Mouse (Mus musculus): ENCODE data around the gene Pcca.
"Not testable (repeated sequence)": the region's sequence is repeated elsewhere in the genome, so short reads cannot be mapped to it uniquely, and the experiment has no call there.

Pcca gene

GRCm38 (mm10) chr14:122560893-122561452 is 26.8 kb downstream of the Pcca start:
- not testable (repeated sequence) for DNase-seq (ENCODE audit: low read depth, low spot score)

- DNase-seq (ENCODE audit: low read depth, low spot score), result no peak
Measured at GRCm38 (mm10) chr14:122570862-122571261, 36.7 kb downstream of the Pcca start.

GRCm38 (mm10) chr14:122574064-122574751 is 40.1 kb downstream of the Pcca start:
- no peak for DNase-seq (ENCODE audit: low read depth, low spot score)

- no peak for DNase-seq (ENCODE audit: low read depth, low spot score)
Measured at GRCm38 (mm10) chr14:122577816-122578215, 43.7 kb downstream of the Pcca start.

- DNase-seq (ENCODE audit: low read depth, low spot score), result no peak
Measured at GRCm38 (mm10) chr14:122582057-122582456, 47.9 kb downstream of the Pcca start.

- no peak for DNase-seq (ENCODE audit: low read depth, low spot score)
Measured at GRCm38 (mm10) chr14:122582491-122583077, 48.5 kb downstream of the Pcca start.

- not testable (repeated sequence) for DNase-seq (ENCODE audit: low read depth, low spot score)
Measured at GRCm38 (mm10) chr14:122584087-122584486, 50.0 kb downstream of the Pcca start.

- DNase-seq (ENCODE audit: low read depth, low spot score), result no peak
Measured at GRCm38 (mm10) chr14:122586942-122587341, 52.8 kb downstream of the Pcca start.

GRCm38 (mm10) chr14:122597534-122597933 is 63.4 kb downstream of the Pcca start:
- DNase-seq (ENCODE audit: low read depth, low spot score), result no peak

GRCm38 (mm10) chr14:122598802-122599201 is 64.7 kb downstream of the Pcca start:
- DNase-seq (ENCODE audit: low read depth, low spot score), result no peak

GRCm38 (mm10) chr14:122599839-122600238 is 65.7 kb downstream of the Pcca start:
- DNase-seq (ENCODE audit: low read depth, low spot score), result no peak

- no peak for DNase-seq (ENCODE audit: low read depth, low spot score)
Measured at GRCm38 (mm10) chr14:122602701-122603100, 68.6 kb downstream of the Pcca start.

- DNase-seq (ENCODE audit: low read depth, low spot score), result no peak
Measured at GRCm38 (mm10) chr14:122606499-122606898, 72.4 kb downstream of the Pcca start.

- DNase-seq (ENCODE audit: low read depth, low spot score), result no peak
Measured at GRCm38 (mm10) chr14:122607456-122607855, 73.3 kb downstream of the Pcca start.

- no peak for DNase-seq (ENCODE audit: low read depth, low spot score)
Measured at GRCm38 (mm10) chr14:122608323-122608722, 74.2 kb downstream of the Pcca start.

- no peak for DNase-seq (ENCODE audit: low read depth, low spot score)
Measured at GRCm38 (mm10) chr14:122611035-122611434, 76.9 kb downstream of the Pcca start.

- no peak for DNase-seq (ENCODE audit: low read depth, low spot score)
Measured at GRCm38 (mm10) chr14:122612317-122612716, 78.2 kb downstream of the Pcca start.

GRCm38 (mm10) chr14:122617656-122618055 is 83.5 kb downstream of the Pcca start:
- no peak for DNase-seq (ENCODE audit: low read depth, low spot score)

- no peak for DNase-seq (ENCODE audit: low read depth, low spot score)
Measured at GRCm38 (mm10) chr14:122633416-122633815, 99.3 kb downstream of the Pcca start.

GRCm38 (mm10) chr14:122636601-122637000 is 102.5 kb downstream of the Pcca start:
- no peak for DNase-seq (ENCODE audit: low read depth, low spot score)

- DNase-seq (ENCODE audit: low read depth, low spot score), result no peak
Measured at GRCm38 (mm10) chr14:122637798-122638555, 103.9 kb downstream of the Pcca start.

GRCm38 (mm10) chr14:122639168-122639720 is 105.1 kb downstream of the Pcca start:
- DNase-seq (ENCODE audit: low read depth, low spot score), result no peak
